Comparison of ENCODE assay signal across 22 mouse cellular contexts in genomic region chr4:123451991-123452390, GRCm38 (mm10).
"Had no signal": no experiment of that assay in that cellular context is flagged by ENCODE, and none has a peak within 500 bp of the region (broad histone marks: within the 10 kb centered on the region; RNA-seq: fewer than 3 reads in every experiment).

No protein-coding gene starts in this region.

- H3K27ac ChIP-seq: gastrocnemius, adult 2 months; heart, adult 2 months; heart, embryonic 13.5 days; heart, embryonic 15.5 days; hindbrain, embryonic 10.5 days; hindbrain, embryonic 12.5 days; hindbrain, embryonic 14.5 days; intestine, embryonic 15.5 days; layer of hippocampus, adult 2 months; left cerebral cortex, adult 2 months; limb, embryonic 10.5 days; limb, embryonic 12.5 days; liver, embryonic 13.5 days; liver, embryonic 15.5 days had no signal

- H3K4me3 ChIP-seq: gastrocnemius, adult 2 months; heart, adult 2 months; heart, embryonic 13.5 days; heart, embryonic 15.5 days; hindbrain, embryonic 10.5 days; hindbrain, embryonic 12.5 days; intestine, embryonic 15.5 days; layer of hippocampus, adult 2 months; left cerebral cortex, adult 2 months; limb, embryonic 10.5 days; limb, embryonic 12.5 days; liver, embryonic 13.5 days; liver, embryonic 15.5 days had no signal

- H3K27me3 ChIP-seq: heart, embryonic 13.5 days; heart, embryonic 15.5 days; hindbrain, embryonic 12.5 days; intestine, embryonic 15.5 days; limb, embryonic 12.5 days; liver, embryonic 13.5 days; liver, embryonic 15.5 days had no signal

- DNase-seq: gastrocnemius, adult 2 months; gastrocnemius, postnatal 10 days; gastrocnemius, postnatal 25 days; heart, adult 2 months; heart, postnatal 4 days; kidney, adult 18-20 months; kidney, adult 8-10 months; kidney, postnatal 10 days; kidney, postnatal 4 days; liver; liver, embryonic 13.5 days had no signal

- H3K4me1 ChIP-seq: hindbrain, embryonic 10.5 days; hindbrain, embryonic 12.5 days; intestine, embryonic 15.5 days; limb, embryonic 10.5 days; limb, embryonic 12.5 days had no signal

- H3K9me3 ChIP-seq: heart, embryonic 13.5 days; heart, embryonic 15.5 days; hindbrain, embryonic 10.5 days; hindbrain, embryonic 12.5 days; intestine, embryonic 15.5 days; limb, embryonic 10.5 days; limb, embryonic 12.5 days; liver, embryonic 13.5 days; liver, embryonic 15.5 days had no signal
